Mouse (Mus musculus): Measurements from ENCODE around the gene Tdrd7. TPM values are rescaled to one million over a fixed set of nuclear protein-coding genes. Genes with fewer than 3 reads are reported as not detected.

Tdrd7 gene
- polyA plus RNA-seq, 1 experiment: 0.26 TPM

DNA sequence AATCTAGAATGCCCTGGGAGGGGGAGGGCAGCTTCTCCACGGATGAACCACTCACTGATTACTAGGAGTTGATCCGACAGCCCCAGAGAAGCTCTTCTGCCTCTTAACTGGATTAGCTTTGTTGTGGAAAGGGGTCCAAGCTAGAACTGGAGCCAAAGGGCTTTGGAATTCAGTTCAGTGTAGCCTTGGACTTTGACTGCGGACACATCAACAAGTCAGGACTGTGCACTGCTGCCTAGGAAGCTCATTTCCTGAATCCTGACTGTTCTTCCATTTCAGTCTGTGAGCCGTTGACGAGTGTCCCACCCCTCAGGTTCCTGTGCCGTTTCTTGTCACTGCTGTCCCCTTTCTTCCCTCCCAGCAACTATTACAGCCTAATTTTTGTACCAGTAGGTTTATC lies 1.6 kb downstream of the Tdrd7 start:
- no peak for TF ChIP-seq GATA1 (IDR thresholded peaks at IDR 0.05; ENCODE audit: low read length)

- no peak for TF ChIP-seq GATA1 (IDR thresholded peaks at IDR 0.05; ENCODE audit: low read length)
These were observed 2.6 kb downstream of the Tdrd7 start for GRCm38 (mm10) chr4:45967479-45968341.

DNA sequence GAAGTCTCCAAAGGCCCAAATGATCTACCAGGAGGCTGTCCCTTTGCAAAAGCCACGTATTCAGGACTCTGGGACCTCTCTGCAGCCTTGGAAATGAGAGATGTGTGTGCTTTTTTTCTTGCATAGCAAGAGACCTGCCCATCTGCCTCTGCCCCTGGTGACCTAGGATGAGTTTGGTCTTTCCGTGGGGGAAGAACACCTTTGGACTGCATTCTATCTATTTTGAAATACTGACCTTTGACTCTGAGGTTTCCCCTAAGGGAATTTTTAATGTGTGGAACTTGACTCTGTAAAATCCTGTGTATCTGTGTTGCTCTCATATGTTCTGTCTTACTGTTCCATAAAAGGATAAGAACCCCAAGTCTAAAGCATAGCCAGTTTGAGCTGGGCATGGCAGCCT lies 3.9 kb downstream of the Tdrd7 start:
- TF ChIP-seq GATA1 (IDR thresholded peaks at IDR 0.05; ENCODE audit: low read length): no peak

GRCm38 (mm10) chr4:45970048-45970560 lies 5.0 kb downstream of the Tdrd7 start:
- no peak for TF ChIP-seq GATA1 (IDR thresholded peaks at IDR 0.05; ENCODE audit: low read length)

DNA sequence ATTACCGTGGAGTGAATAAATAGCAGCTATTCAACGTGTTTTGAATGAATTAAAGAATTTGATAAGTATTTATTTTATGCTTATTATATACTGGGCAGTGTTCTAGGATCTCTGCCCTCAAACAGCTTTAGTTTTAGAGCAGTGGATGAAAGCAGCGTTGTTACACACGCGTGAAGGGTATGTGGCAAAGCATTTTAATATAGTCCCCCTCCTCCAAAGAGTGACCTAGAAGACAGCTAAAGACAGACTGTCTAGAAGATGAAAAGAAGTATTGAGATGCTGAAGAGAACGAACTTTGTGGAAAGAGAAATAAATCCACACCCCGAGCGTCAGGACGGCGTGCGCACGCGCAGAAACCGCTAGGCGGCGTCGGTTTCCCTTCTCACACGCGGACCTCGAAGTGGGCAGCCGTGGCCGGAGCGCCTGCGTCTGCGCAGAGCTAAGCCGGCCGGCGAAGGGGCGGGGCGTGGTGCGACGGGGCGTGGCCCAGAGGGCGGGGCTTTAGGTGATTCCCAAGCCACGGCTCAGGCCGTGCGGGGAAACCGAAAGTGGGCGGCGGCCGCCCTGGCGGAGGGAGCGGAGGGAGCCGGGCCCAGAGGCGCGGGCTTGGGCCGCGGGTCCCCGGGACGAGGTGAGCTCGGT lies 6.8 kb downstream of the Tdrd7 start:
- no peak for TF ChIP-seq GATA1 (IDR thresholded peaks at IDR 0.05; ENCODE audit: low read length)

DNA sequence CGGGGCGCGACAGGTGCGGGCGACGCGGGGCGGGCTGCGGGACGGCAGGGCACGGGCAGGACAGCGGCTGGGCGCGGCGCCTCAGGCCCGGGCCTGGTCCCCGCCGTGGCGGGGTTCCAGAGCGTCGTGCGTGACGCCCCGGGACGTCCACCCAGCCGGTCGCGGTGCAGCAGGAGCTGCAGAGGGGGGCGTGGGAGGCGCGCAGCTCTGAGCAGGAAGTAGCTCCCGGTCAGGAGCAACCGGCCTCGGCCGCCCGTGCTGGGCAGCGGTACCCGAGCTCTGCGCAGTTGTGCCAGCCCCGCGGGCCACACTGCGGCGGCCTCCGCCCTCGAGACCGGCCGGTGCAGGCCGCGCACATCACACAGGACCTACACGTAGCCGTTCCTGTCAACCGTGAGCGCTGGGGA lies 7.3 kb downstream of the Tdrd7 start:
- TF ChIP-seq GATA1 (IDR thresholded peaks at IDR 0.05; ENCODE audit: low read length): no peak

- TF ChIP-seq GATA1 (IDR thresholded peaks at IDR 0.05; ENCODE audit: low read length): no peak
These were observed 7.8 kb downstream of the Tdrd7 start for GRCm38 (mm10) chr4:45972951-45973350.

DNA sequence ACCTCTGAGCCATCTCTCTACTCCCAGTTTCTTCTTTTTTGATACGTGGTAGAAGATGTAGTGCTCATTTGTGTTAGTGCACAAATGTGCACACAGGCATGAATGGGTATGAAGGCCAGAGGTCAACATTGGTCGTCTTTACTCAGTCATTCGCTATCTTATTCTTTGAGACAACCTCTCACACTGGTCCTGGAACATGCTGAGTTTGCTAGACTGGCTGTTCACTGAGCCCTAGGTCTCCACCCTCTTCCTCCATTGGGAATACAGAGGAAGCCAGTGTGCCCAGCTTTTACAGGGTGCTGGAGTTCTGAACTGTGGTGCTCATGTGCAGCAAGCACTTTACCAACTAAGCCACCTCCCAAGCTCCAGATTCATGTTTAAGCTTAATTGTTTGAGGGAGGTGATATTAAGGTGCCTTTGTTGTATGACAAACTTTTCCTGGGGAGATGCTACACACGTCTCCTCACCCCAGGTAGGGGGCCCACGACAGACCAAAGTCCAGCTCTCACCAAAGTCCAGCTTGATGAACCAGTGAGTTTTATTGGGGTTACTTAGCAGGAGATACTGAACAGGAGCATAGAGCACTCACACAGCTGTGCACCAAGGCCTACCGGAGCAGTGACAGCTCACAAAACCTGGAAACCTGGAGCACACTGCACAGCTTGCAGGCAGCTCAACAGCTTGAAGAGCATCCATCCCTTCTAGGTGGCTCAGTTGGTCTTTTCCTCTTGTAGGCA lies 12.0 kb downstream of the Tdrd7 start:
- TF ChIP-seq GATA1 (IDR thresholded peaks at IDR 0.05; ENCODE audit: low read length): no peak

DNA sequence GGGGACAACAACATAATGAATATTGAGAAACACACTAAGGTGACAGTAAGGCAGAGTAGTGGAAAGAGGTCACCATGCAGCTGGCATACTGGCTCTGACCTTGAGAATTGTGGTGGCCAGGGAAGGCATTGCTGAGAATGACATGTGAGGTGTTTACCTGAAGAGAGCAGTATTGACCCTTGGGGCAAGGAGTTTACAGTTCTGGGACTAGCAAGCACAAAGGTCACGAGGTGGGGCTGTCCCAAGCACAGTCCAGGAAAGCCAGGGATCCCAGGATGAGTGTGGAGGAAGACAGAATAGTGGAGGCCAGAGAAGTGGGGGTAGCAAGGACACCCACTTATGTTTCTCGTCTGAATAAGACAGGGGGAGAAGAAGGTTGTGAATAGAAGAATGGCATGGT lies 14.8 kb downstream of the Tdrd7 start:
- no peak for TF ChIP-seq GATA1 (IDR thresholded peaks at IDR 0.05; ENCODE audit: low read length)

- TF ChIP-seq GATA1 (IDR thresholded peaks at IDR 0.05; ENCODE audit: low read length): no peak
These were observed 15.9 kb downstream of the Tdrd7 start for GRCm38 (mm10) chr4:45981054-45981453.

- no peak for TF ChIP-seq GATA1 (IDR thresholded peaks at IDR 0.05; ENCODE audit: low read length)
These were observed 25.4 kb downstream of the Tdrd7 start for GRCm38 (mm10) chr4:45990427-45991135.

DNA sequence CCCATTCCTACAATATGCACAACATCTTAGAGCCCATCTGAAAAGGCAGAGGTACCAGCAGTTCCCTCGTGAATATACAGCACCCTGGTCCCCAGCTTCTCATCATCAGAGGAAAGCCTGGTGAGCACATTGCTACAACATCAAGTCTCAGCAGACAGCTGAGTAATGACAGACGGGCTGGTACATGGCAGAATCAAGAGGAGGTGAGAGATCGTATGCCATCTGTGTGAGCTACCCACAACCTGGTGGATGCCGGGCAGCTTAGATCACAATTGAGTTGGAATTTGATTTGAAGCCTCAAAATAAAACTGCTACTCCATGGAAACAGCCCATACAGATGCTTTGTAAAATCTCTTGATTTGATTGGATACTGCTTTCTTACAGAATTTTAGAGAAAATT lies 33.4 kb downstream of the Tdrd7 start:
- TF ChIP-seq GATA1 (IDR thresholded peaks at IDR 0.05; ENCODE audit: low read length): no peak

DNA sequence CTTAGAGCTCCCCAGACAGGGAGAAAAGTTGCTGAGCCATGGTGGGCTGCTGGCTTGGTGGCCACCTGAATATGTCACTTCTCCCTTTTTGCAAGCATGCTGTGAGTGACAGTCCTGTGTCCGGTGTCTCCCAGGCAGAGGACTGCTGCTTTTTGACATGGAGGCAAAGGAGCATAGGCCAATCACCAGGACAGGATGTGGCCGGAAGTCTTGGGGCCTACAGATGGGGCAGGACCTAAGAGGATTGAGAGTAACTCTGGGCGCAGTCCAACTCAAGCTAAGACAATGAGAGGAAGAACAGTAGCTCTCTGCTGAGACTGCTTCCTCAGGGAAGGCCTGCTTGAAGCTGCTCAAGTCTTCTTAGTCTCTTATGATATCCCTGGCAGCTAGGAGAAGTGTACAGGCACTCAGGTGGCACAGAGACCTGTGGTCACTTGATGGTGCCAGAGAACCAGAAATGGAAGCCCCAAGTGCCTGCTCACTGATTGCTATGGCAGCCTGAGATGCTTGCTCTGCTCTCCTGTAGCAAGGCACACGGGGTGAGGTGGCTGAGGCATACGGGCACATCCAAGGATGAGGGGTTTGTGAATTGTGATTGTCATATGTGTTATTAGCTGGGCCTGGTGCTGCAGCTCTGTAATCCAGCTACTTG lies 43.1 kb downstream of the Tdrd7 start:
- no peak for TF ChIP-seq GATA1 (IDR thresholded peaks at IDR 0.05; ENCODE audit: low read length)

GRCm38 (mm10) chr4:46011698-46012097 lies 46.6 kb downstream of the Tdrd7 start:
- TF ChIP-seq GATA1 (IDR thresholded peaks at IDR 0.05; ENCODE audit: low read length): no peak

DNA sequence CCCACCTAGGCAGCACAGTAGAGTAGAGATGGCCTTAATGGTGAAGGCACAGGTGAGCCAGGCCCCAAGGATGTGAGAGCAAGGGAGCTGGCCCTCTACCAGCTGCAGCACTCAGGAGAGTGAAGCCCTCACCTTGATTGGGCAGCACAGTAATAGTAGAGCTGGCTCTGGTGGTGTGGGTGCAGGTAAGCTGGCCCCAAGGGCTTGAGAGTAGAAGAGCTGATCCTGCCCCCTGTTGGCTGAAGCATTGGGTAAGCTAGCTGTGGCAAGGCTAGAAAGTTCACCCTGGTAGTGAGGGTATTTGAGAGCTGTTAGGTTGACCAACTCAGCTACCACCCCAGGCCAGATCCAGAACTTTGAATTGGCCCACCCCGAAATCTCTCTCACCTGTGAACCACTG lies 50.5 kb downstream of the Tdrd7 start:
- TF ChIP-seq GATA1 (IDR thresholded peaks at IDR 0.05; ENCODE audit: low read length): no peak

Measured in G1E-ER4 (cell line).